Mouse (Mus musculus) spleen, postnatal 14 days (tissue): Measurements from ENCODE around the gene Bbs5.
"Not testable (repeated sequence)": the region's sequence is repeated elsewhere in the genome, so short reads cannot be mapped to it uniquely, and the experiment has no call there.

Experiments used
- DNase-seq, 2 experiments: peaks; one replicate each; pipeline ENCODE4 v3.0.0; 2021 to 2022; ENCODE audit warnings: low spot score in 2 of 2

The Bbs5 gene

GRCm38 (mm10) chr2:69669853-69670252 is 22.9 kb downstream of the Bbs5 start, which contains the start of gene Klhl41:
Gene Klhl41 (plus strand): TSS chr2:69670120.
- no peak for DNase-seq

DNA sequence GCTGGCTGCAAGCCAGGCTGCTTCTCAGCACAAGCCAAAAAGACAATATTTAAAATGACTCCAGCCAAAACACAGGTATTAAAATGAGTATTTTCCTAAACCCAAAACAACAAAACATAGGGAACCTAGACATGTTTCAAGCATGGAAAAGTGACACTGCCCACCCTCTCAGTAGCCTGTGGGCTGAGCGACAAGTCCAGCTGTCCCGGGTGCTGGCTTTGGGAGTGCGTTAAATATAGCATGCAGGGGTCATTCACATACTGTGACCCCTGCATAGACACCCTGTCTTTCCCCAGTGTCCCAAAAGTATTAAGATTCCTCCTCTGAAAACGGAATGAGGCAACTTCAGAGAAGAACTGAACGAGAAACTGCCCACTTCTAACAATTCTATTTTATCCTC is 26.8 kb downstream of the Bbs5 start:
- DNase-seq = no peak

- DNase-seq = no peak
Measured at GRCm38 (mm10) chr2:69675266-69675665, 28.3 kb downstream of the Bbs5 start.

GRCm38 (mm10) chr2:69676713-69677112 is 29.7 kb downstream of the Bbs5 start:
- DNase-seq = no peak

DNA sequence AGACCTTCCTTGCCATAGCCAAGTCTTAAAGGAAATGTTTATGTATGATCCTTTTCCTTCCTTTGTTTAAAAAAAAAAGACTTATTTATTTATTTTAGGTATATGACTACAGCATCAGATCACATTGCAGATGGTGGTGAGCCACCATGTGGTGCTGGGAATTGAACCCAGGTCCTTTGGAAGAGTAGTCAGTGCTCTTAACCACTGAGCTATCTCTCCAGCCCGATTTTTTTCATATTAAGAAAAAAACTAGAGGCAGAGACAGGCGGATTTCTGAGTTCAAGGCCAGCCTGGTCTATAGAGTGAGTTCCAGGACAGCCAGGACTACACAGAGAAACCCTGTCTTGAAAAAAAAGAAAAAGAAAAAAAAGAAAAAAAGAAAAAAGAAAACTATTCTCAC is 30.2 kb downstream of the Bbs5 start:
- DNase-seq = not testable (repeated sequence)

DNA sequence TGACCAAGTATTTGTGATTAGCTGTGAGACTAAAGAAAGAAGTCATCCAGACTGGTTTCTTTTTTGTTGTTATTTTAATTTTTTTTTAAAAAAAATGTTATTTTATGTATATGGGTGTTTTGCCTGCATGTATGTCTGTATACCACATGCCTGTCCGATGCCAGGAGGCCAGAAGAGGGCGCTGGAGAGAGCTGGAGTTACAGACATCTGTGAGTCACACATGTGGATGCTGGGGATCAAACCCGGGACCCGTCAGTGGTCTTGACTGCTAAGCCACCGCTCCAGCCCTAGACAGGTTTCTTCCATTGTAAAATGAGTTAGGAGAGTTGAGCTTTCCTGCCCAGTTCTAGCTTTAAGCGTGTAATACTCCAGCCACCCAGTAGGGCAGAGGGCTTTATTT is 33.0 kb downstream of the Bbs5 start:
- peak in 1 of 2 experiments; percentile 13 for DNase-seq

DNA sequence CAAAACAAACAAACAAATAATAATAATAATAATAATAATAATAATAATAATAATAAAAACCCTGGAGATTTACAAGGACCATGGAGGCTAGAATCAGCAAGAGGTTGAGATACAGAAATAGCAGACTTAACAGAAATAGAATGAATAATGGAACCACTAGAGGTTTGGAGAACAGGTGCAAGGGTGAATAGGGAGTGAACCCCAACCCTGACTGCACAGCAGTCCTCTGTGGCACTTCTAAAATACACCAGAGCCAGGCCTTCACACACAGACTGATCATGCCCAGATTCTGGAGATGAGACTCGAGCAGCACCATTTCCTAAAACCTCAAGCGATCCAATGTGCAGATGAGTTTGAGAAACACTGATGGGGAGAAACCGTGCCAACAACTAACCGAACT is 35.0 kb downstream of the Bbs5 start:
- no peak for DNase-seq

- DNase-seq = no peak
Measured at GRCm38 (mm10) chr2:69683036-69683805, 36.2 kb downstream of the Bbs5 start.

- no peak for DNase-seq
Measured at GRCm38 (mm10) chr2:69684488-69684887, 37.5 kb downstream of the Bbs5 start.

DNA sequence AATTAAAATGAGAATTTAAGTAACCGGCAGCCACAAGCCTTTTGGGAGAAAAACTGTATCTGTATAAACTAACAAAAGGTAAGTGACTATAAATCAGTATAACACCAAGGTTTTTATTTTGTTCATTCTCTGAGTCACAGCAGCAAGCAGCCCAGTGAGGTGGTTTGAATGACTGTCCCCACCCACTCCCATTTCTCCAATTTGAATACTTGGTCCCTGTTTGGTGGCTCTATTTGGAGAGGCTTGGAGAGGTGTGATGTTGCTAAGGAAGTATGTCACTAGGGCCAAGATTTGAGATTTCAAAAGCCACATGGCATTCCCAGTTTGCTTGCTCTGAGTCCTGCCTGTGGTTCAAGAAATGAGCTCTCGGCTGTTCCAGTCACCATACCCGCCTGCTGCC is 43.2 kb downstream of the Bbs5 start:
- no peak for DNase-seq

DNA sequence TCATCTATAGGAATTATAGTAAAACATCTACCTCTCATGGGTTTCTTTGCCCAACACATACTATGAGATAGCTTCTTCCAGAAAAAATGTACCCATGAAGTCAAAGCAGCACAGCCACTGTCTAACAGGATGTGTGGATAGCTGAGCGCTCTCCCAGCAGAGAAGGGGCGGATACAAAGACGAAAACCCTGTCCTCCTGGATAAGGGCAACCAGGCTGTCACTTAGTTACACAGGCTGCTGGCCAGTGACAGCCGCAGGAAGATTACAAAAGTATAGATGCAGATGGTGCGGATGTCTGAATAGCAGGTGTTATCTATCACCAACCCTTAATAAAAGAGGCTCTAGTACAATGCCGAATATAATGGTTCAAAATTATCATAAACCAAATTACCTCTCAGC is 43.9 kb downstream of the Bbs5 start:
- DNase-seq = no peak

- no peak for DNase-seq
Measured at GRCm38 (mm10) chr2:69693501-69693900, 46.5 kb downstream of the Bbs5 start.

GRCm38 (mm10) chr2:69700446-69700845 is 53.5 kb downstream of the Bbs5 start:
- DNase-seq = no peak

GRCm38 (mm10) chr2:69712171-69712570 is 65.2 kb downstream of the Bbs5 start:
- DNase-seq = no peak

DNA sequence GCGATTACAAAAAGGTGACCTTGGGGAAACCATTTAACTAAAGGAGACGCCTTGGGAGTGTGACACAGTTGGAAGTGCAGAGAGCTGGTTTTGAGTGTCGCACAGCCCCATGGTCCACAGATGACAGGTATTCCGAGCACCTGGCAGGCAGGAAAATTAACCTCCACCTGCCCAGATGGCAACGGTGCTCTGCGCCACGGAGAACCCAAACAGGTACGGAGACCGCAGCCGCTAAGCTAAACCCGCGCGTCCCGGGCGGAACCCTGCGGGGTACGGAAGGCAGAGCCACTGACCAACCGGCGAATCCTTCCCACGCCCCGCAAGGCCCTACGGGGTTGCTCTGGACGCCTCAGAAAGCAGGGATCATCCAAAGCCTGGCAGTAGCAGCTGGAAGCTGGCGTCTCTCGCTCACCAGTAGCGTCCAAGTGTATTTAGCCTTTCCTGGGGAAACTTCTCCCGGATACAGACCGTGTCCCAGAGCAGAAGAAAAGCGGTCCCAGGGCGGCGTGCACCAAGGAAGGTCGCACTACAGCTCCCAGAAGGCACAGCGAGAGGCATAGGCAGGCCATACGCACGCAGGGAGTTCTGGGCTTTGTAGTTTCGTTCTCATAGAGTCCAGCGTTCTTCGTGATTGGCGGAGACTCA is 66.1 kb downstream of the Bbs5 start, which contains the start of gene Fastkd1:
Gene Fastkd1 (minus strand): TSS at position 536 of the 645 bp plus-strand sequence.
- peak; percentile 51 to 67 for DNase-seq

- no peak for DNase-seq
Measured at GRCm38 (mm10) chr2:69713626-69714014, 66.6 kb downstream of the Bbs5 start.

DNA sequence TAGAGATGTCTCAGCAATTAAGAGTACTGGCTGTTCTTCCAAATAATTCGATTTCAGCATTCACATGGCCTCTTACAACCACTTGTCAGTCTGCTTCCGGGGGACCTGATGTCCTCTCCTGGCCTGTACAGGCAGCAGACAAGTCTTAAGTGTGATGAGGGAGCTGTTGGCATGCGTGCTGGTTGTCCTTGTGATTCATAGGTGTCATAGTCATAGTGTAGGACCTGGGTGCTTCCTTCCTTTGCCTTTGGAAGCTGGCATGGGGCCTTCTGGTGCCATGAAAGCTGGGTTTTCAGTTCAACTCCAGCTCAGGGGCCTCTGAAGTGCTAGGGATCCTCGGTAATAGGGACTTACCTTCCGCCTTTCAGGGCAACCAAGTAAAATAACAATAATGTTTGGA is 67.2 kb downstream of the Bbs5 start:
- no peak for DNase-seq

GRCm38 (mm10) chr2:69716483-69716882 is 69.5 kb downstream of the Bbs5 start:
- no peak for DNase-seq
